Mouse (Mus musculus): ENCODE results near the gene Rpa3.
A peak's percentile ranks its signal among the peaks of the same experiment; 100 is the strongest.

Gene Rpa3

DNA sequence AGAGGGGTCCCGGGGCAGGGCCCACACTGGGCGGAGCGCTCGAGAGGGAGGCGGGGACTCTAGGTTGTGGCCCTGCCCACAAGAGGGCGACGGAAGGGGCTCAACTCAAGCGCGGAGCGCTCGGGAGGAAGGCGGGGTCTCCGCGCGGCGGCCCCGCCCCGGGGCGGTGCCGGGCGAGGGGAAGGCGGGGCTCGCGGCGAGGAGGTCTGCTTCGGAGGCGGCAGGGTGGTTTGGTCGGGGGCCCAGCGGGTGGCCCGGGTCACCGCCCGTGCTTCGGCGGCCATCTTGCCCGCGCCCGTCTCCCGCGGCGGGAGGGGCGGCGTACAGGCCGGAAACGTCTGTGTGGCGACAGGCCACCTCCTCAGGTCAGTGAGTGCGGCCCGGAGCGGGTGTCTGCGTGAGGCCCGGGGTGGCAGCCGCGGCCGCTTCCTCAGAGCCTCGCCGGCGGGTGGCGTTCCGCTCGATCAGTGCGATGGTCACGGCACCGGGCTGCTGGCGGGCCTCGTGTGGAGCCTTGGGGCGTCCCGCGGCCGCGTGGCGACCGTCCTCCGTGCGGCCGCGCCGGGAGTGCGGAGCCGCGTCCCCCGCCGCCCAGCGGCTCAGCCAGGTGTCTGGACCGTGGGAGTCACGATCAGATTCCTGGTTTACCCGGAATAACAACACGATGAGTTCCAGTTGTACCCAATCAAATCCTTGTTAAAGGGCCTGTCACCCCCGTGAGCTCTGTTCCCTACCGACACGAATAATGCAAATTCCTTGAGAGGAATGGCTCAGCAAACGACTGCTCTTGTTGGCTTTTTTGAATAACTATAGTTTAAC, 49.7 kb downstream of the Rpa3 start, which contains the start of gene Mios:
Gene Mios, plus strand, starts transcription at position 176 of the 819 bp plus-strand sequence.
- peak; percentile 67 for DNase-seq (ENCODE audit: low spot score)

Data from left cerebral cortex, adult 11 months (tissue).